Mouse (Mus musculus) forebrain, embryonic 13.5 days (tissue): ENCODE data around the gene Fgf12. TPM values are rescaled to one million over a fixed set of nuclear protein-coding genes. Genes with fewer than 3 reads are reported as not detected.

Source experiments
- ATAC-seq: fragments of 200-750 bp; cut with Nextera tagmentation; 2 replicates; pipeline ENCODE4 v1.8.0; 2017
- H3K27ac ChIP-seq: fragments of 300-500 bp; sonication (generic); 2 replicates; pipeline ENCODE4 v1.5.1; 2015; ENCODE audit warnings: inconsistent platforms, mild to moderate bottlenecking, moderate library complexity
- H3K27me3 ChIP-seq: fragments of 300-500 bp; sonication (generic); 2 replicates; pipeline ENCODE4 v1.6.1; 2015; ENCODE audit warnings: mild to moderate bottlenecking, inconsistent platforms
- H3K36me3 ChIP-seq: fragments of 300-500 bp; sonication (generic); 2 replicates; pipeline ENCODE4 v1.6.1; 2015; ENCODE audit warnings: mild to moderate bottlenecking, inconsistent platforms; ENCODE audit not compliant: poor library complexity, severe bottlenecking
- H3K4me1 ChIP-seq: fragments of 300-500 bp; sonication (generic); 2 replicates; pipeline ENCODE4 v1.6.1; 2015; ENCODE audit warnings: inconsistent platforms
- H3K4me2 ChIP-seq: fragments of 300-500 bp; sonication (generic); 2 replicates; pipeline ENCODE4 v1.6.1; 2015; ENCODE audit warnings: inconsistent platforms, mild to moderate bottlenecking, moderate library complexity
- H3K4me3 ChIP-seq: fragments of 300-500 bp; sonication (generic); 2 replicates; pipeline ENCODE4 v1.5.1; 2015; ENCODE audit warnings: mild to moderate bottlenecking, inconsistent platforms
- H3K9ac ChIP-seq: fragments of 300-500 bp; sonication (generic); 2 replicates; pipeline ENCODE4 v1.6.1; 2015; ENCODE audit warnings: mild to moderate bottlenecking, inconsistent platforms
- H3K9me3 ChIP-seq: fragments of 300-500 bp; sonication (generic); replicated peaks from 2 replicates; pipeline ENCODE4 v1.6.1; 2016; ENCODE audit warnings: inconsistent platforms
- WGBS: fragments of 180-500 bp; shearing (Covaris S2); methylation state at CpG from one replicate; pipeline ENCODE4 v1.1.7; 2015; 5-methylcytosine and 5-hydroxymethylcytosine counted together
- polyA plus RNA-seq: library from polyadenylated mRNA; unstranded; fragments of >200 nt; fragmentation: Nextera tagmentation; extraction: Ambion mirVana; gene quantifications from 2 replicates; pipeline ENCODE4 v1.2.1, GENCODE M21; 2015

The Fgf12 gene
- polyA plus RNA-seq, 1 experiment from 2014 or later = 6.5 TPM

DNA sequence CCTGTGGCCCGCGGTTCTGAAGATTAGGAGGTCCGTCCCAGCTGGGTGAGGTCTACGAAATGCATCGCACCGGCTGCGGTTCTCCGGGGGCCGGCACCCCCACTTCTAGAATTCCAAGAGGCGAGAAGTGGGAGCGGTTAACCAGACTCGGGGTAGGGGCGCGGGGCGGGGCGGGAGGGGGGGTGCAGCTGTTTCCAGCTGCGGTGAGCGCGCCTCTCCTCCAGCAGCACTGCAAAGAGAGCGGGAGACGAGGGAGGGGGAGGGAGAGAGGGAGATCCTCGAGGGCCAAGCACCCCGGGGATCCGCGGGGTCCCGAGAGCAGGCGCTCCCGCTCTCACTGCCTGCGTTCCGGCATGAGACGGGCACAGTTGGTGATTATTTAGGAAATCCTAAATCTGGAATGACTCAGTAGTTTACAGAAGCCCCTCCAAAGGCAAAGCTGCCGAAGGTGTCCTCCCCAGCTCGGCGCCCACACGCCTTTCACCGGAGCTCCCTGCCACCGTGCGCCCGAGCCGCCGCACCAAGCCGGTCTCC, 307.0 kb downstream of the Fgf12 start:
- Histone ChIP-seq H3K4me1 (peaks cover 18% of the 10 kb centered on the region), H3K9me3 (no peaks in the 10 kb centered on the region), H3K27me3 (peaks cover 30% of the 10 kb centered on the region), H3K36me3 (no peaks in the 10 kb centered on the region), H3K4me2 (peak overlapping the region; percentile 97), H3K9ac (peak overlapping the region; percentile 77), H3K27ac (peak overlapping the region; percentile 25; the same call in 1 of the 2 replicates), H3K4me3 (peak overlapping the region; percentile 75)
- peak; percentile 61 for ATAC-seq
- WGBS = 0% methylated on average over 42 of the region's 42 CpGs

DNA sequence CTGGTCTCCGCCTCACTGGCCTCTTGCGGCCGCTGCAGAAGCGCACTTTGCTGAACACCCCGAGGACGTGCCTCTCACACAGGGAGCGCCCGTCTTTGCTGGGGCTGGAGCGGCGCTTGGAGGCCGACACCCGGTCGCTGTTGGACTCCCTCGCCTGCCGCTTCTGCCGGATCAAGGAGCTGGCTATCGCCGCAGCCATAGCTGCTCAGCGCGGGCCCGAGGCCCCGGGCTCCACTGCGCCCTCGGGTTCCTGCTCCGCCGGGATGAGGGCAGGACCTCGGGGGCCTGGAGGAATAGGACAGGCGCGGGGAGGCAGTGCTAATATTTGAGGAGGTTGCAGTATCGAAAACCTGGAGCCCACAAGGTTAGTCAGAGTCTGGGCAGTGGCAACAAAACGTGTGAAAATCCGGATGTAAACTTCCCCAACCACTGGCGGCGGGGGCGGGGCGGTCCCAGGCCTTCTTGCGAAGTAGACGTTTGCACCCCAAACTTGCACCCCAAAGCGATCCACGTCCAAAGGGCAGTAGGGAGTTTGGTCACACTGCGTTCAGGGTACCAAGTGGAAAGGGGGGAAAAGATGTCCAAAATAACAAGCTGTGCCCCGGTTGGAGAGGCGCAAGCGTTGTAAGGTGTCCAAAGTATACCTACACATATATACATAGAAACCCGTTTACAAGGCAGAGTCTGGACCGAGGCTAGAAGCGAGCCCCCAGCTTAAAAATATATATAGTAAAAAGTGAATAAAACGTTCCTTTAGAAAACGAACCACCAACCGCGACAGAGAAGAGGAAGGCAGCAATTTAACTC, 307.7 kb downstream of the Fgf12 start:
- Histone ChIP-seq H3K4me1 (peaks cover 18% of the 10 kb centered on the region), H3K9me3 (no peaks in the 10 kb centered on the region), H3K4me2 (peak overlapping the region; percentile 97), H3K4me3 (peak overlapping the region; percentile 75), H3K27me3 (peaks cover 30% of the 10 kb centered on the region), H3K27ac (no peak overlapping the region), H3K9ac (peak overlapping the region; percentile 77), H3K36me3 (no peaks in the 10 kb centered on the region)
- peak; percentile 48 for ATAC-seq
- under 1% methylated on average over 51 of the region's 51 CpGs for WGBS

DNA sequence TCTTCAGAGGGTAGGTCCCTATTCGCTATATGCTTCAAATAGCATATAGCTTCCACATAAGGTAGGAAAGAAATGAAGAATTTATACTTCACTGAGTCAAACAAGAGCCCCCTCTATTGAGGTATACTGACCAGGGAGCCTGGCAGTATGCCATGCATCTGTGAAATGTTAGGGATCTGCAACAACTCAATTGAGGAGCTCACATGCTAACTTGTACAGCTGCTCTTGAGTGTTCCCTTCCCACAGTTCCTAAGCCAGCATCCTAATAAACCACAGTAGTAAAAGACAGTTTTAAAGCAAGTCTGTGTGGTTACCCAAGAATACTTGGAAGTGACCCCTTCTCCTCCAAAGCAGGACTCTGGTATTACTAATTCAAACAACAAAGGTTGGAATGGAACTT, 331.3 kb downstream of the Fgf12 start:
- Histone ChIP-seq H3K27ac (no peak overlapping the region), H3K27me3 (no peaks in the 10 kb centered on the region), H3K9ac (no peak overlapping the region), H3K36me3 (no peaks in the 10 kb centered on the region), H3K9me3 (no peaks in the 10 kb centered on the region), H3K4me2 (no peak overlapping the region), H3K4me1 (no peaks in the 10 kb centered on the region), H3K4me3 (no peak overlapping the region)
- 83% methylated on average over 1 of the region's 1 CpGs for WGBS
- no peak for ATAC-seq

DNA sequence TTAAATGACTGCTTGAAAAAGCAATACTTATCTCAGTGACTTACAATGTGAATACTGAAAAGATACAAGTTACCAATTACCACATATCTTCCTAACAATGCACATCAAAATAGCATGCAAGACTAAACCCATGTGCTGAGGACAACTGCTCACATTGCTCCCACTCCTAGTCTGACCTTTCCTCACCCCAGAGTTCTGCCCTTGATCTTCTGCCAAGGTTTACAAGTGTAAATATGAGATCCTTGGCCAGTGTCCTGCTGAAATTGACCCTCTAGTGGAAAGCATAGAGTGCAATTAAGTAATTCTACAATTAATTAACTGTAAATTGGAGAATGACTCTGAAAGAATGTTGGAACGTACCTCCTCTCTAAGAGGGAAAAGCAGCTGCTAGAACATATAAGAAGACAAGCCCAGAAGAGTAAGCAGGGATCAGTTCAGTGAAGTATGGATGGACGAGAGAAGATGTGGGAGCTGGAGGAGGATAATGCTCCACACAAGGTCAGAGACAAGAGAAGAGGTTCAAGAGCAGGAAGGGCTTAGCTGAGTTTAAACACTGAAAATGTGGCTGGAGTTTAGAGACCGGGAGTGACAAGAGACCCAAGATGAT, 333.1 kb downstream of the Fgf12 start:
- Histone ChIP-seq H3K27me3 (no peaks in the 10 kb centered on the region), H3K9ac (no peak overlapping the region), H3K36me3 (no peaks in the 10 kb centered on the region), H3K4me3 (no peak overlapping the region), H3K9me3 (no peaks in the 10 kb centered on the region), H3K4me2 (no peak overlapping the region), H3K27ac (no peak overlapping the region), H3K4me1 (no peaks in the 10 kb centered on the region)
- no peak for ATAC-seq
- WGBS = 72% methylated on average over 3 of the region's 3 CpGs

DNA sequence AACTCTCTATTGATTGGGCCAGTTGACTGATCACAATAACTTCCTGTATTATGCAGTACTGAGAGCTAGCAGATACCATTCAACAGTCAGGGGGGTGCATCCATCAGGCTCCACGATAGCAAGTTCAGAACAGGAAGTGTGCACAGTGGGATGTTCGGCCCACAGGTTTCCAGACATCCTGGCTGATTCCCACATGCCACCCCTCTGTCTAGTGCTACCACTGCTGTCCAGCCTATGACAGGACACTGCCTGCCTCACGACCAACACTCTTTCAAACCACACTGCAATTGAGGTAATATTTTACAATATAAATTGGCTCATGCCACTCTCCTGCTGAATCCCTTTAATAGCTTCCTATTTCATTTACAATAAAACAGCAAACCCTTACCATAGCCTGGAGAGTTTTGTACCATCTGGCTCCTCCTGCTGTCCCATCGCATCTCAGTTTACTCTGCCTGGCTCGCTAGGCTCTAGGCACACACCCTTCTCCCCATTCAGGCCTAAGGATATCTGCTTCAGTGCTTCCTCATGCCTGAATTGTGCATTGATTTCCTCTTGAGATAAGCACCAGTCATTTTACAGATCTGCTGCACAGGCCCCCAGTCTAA, 341.6 kb downstream of the Fgf12 start:
- Histone ChIP-seq H3K4me1 (no peaks in the 10 kb centered on the region), H3K36me3 (no peaks in the 10 kb centered on the region), H3K4me3 (no peak overlapping the region), H3K4me2 (no peak overlapping the region), H3K9ac (no peak overlapping the region), H3K9me3 (no peaks in the 10 kb centered on the region), H3K27me3 (no peaks in the 10 kb centered on the region), H3K27ac (no peak overlapping the region)
- ATAC-seq = peak; percentile 62; the same call in 1 of the 2 replicates
- 76% methylated on average over 5 of the region's 5 CpGs for WGBS

DNA sequence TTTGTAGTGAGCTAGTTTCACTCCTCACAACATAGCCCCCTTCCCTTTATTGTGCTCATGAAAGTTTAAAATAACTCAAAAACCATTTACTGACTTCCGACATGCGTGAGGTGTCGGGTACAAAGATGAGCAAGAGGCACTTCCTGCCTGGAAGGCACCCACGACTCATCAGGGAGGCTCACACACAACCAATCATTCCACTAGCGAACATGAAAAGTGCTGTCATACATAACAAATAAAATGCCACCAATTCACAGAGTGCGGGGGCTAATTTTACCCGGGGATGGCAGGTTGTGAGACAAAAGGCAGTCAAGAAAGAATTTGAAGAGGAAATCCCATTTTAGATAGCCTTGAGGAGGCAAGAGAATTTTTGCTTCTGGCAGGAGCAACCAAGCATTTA, 344.6 kb downstream of the Fgf12 start:
- no peak overlapping the region for H3K9ac ChIP-seq
- no peaks in the 10 kb centered on the region for H3K4me1 ChIP-seq
- no peak for ATAC-seq
- no peaks in the 10 kb centered on the region for H3K27me3 ChIP-seq
- H3K4me2 ChIP-seq = no peak overlapping the region
- no peaks in the 10 kb centered on the region for H3K9me3 ChIP-seq
- no peak overlapping the region for H3K4me3 ChIP-seq
- WGBS = 68% methylated on average over 7 of the region's 7 CpGs
- no peak overlapping the region for H3K27ac ChIP-seq
- no peaks in the 10 kb centered on the region for H3K36me3 ChIP-seq

DNA sequence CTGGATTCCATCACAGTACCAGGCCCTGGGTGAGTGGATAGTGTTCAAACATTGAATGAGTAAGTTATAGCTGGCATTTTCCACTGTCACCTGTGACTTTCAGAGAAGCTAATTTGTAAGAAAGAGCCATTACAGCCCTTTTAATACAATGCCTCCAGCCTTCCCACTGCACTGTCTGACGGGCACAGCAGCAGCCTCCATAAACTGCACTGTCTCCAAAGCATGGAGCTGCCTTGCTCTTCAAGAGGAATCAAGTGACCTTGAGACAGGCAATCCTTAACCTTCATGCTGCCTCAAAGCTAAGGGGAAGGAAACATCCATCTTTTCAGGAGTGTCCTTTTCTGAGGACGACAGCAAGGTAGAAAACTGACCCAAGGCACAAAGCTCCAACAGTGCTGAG, 345.0 kb downstream of the Fgf12 start:
- 71% methylated on average over 2 of the region's 2 CpGs for WGBS
- ATAC-seq = no peak
- Histone ChIP-seq H3K27ac (no peak overlapping the region), H3K4me1 (no peaks in the 10 kb centered on the region), H3K36me3 (no peaks in the 10 kb centered on the region), H3K4me2 (no peak overlapping the region), H3K4me3 (no peak overlapping the region), H3K27me3 (no peaks in the 10 kb centered on the region), H3K9ac (no peak overlapping the region), H3K9me3 (no peaks in the 10 kb centered on the region)

DNA sequence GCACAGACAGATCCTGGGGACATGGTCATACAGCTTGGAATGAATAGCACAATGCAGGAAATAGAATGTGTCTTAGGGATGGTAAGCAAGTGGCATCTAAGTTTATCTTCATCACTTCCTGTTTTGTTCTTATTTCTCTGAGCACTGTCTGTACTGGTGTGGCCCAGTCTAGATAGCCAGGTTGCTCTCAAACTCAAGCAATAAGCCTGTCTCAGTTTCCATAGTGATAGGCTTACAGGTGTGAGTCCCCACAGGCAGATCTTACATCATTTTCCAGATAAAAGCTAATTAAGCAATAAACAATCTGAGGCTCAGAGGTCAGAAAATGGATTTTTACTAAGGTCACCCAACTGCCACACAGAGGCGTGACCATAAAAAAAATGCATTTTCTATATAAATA, 348.7 kb downstream of the Fgf12 start:
- no peaks in the 10 kb centered on the region for H3K36me3 ChIP-seq
- no peaks in the 10 kb centered on the region for H3K27me3 ChIP-seq
- no peak overlapping the region for H3K27ac ChIP-seq
- H3K4me1 ChIP-seq = no peaks in the 10 kb centered on the region
- no peak overlapping the region for H3K9ac ChIP-seq
- no peak overlapping the region for H3K4me2 ChIP-seq
- WGBS = 93% methylated on average over 1 of the region's 1 CpGs
- H3K4me3 ChIP-seq = no peak overlapping the region
- no peaks in the 10 kb centered on the region for H3K9me3 ChIP-seq
- no peak for ATAC-seq

DNA sequence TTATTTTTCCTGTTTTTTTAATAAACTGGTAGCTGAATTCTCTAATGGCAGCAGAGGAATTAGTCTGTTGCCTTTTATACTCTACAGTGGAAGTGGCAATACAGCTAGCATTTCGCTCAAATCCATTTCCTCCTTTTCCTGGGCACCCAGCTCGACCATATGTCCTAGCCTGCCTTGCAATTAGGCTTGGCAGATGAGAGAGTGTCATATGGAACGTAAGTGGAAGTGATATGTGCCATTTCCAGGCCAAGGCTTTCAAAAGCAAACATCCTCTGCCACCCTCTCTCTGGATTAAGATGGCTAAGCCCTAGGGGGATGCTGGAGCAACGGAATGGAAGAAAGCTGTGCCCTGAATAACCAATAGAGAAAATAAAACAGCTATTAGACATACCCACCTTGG, 350.2 kb downstream of the Fgf12 start:
- WGBS = 57% methylated on average over 4 of the region's 4 CpGs
- peak; percentile 80 for ATAC-seq
- no peaks in the 10 kb centered on the region for H3K9me3 ChIP-seq
- H3K27ac ChIP-seq = no peak overlapping the region
- H3K4me1 ChIP-seq = no peaks in the 10 kb centered on the region
- H3K36me3 ChIP-seq = no peaks in the 10 kb centered on the region
- H3K9ac ChIP-seq = no peak overlapping the region
- H3K27me3 ChIP-seq = no peaks in the 10 kb centered on the region
- no peak overlapping the region for H3K4me3 ChIP-seq
- no peak overlapping the region for H3K4me2 ChIP-seq

DNA sequence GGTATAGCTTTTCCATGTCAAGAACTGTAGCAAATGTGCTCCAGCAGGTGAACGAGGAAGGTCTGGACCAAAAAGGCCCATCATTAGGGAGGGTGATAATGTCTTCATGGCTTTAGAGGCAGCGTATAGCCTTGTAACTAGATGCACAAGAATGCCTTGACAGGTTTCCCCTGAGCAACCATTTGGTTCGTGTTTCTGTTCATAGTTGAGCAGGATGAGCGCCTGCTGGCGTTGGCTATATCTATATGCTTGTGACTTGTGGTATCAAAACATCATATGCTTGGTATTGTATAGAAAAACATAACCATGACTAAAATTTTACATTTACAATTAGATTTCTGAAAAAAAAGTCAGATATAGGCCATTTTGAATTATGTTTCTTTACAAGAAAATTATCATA, 361.6 kb downstream of the Fgf12 start:
- Histone ChIP-seq H3K4me1 (no peaks in the 10 kb centered on the region), H3K27ac (no peak overlapping the region), H3K4me3 (no peak overlapping the region), H3K36me3 (no peaks in the 10 kb centered on the region), H3K9me3 (no peaks in the 10 kb centered on the region), H3K27me3 (no peaks in the 10 kb centered on the region), H3K4me2 (no peak overlapping the region), H3K9ac (no peak overlapping the region)
- peak; percentile 41; the same call in 1 of the 2 replicates for ATAC-seq
- WGBS = 79% methylated on average over 5 of the region's 5 CpGs

DNA sequence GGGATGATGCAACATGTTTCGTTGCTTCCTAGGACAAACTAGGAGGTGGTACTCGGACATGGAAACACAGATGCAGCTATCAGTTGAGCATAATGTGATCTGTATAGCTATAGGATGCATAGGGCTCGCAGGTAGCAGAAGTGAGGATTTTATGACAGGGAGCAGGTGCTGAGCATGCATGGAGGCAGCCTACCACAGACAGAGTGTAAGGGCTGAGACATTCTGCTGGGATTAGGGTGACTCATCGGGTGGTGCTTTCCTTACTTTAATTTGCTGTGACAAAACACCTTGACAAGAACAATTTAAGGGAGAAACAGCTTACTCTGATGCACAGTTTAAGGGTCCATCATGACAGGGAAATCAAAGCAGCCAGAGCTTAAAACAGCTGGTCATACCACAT, 363.8 kb downstream of the Fgf12 start:
- Histone ChIP-seq H3K9ac (no peak overlapping the region), H3K4me1 (no peaks in the 10 kb centered on the region), H3K9me3 (no peaks in the 10 kb centered on the region), H3K36me3 (no peaks in the 10 kb centered on the region), H3K4me2 (no peak overlapping the region), H3K4me3 (no peak overlapping the region), H3K27me3 (no peaks in the 10 kb centered on the region), H3K27ac (no peak overlapping the region)
- 86% methylated on average over 4 of the region's 4 CpGs for WGBS
- ATAC-seq = no peak

DNA sequence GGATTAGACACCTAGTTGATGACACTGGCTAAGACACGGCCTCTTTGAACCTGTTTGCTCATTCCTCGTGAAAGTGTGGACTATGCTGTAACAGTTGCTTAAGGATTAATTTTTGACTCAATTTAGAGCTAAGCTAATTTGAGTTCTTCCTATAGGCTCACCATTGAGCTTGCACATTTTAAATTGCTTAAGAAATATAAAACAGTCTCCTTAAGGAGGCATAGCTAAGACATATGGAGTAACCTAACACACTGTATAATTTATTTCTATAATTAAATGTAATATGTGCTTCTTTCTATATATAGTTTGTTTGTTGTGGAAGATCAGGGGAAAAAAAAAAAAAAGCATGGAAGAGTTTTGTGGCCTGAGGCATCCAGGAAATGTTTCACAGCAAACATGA, 378.1 kb downstream of the Fgf12 start:
- H3K4me1 ChIP-seq = no peaks in the 10 kb centered on the region
- no peak overlapping the region for H3K4me2 ChIP-seq
- H3K4me3 ChIP-seq = no peak overlapping the region
- no peak overlapping the region for H3K27ac ChIP-seq
- H3K36me3 ChIP-seq = no peaks in the 10 kb centered on the region
- ATAC-seq = no peak
- 90% methylated on average over 2 of the region's 2 CpGs for WGBS
- no peak overlapping the region for H3K9ac ChIP-seq
- H3K9me3 ChIP-seq = no peaks in the 10 kb centered on the region
- no peaks in the 10 kb centered on the region for H3K27me3 ChIP-seq
